Mouse (Mus musculus) liver, embryonic 11.5 days (tissue): ENCODE measurements around the gene Stpg3. TPM values are rescaled to one million over a fixed set of nuclear protein-coding genes. Genes with fewer than 3 reads are reported as not detected.
"Not testable (repeated sequence)": the region's sequence is repeated elsewhere in the genome, so short reads cannot be mapped to it uniquely, and the experiment has no call there.

Experiments used
- ATAC-seq: fragments of 200-750 bp; cut with Nextera tagmentation; replicated peaks from 2 replicates; pipeline ENCODE4 v1.8.0; 2017; ENCODE audit warnings: moderate number of reproducible peaks, mild to moderate bottlenecking, moderate TSS enrichment, moderate library complexity; ENCODE audit not compliant: low FRiP score
- DNase-seq: peaks from one replicate; pipeline ENCODE4 v3.0.0-alpha.2; 2017; ENCODE audit warnings: low spot score
- H3K27ac ChIP-seq: fragments of 300-500 bp; sonication (generic); 2 replicates; pipeline ENCODE4 v1.5.1; 2014; ENCODE audit warnings: mild to moderate bottlenecking, low read depth, low read length, control low read depth
- H3K27me3 ChIP-seq: fragments of 300-500 bp; sonication (generic); replicated peaks from 2 replicates; pipeline ENCODE4 v1.6.1; 2014; ENCODE audit warnings: low read length, mixed read lengths; ENCODE audit not compliant: control insufficient read depth, insufficient read depth
- H3K36me3 ChIP-seq: fragments of 300-500 bp; sonication (generic); 2 replicates; pipeline ENCODE4 v1.6.1; 2014; ENCODE audit warnings: mild to moderate bottlenecking, low read length, moderate library complexity, mixed read lengths; ENCODE audit not compliant: control insufficient read depth, insufficient read depth
- H3K4me1 ChIP-seq: fragments of 300-500 bp; sonication (generic); replicated peaks from 2 replicates; pipeline ENCODE4 v1.6.1; 2014; ENCODE audit warnings: low read length, mixed read lengths; ENCODE audit not compliant: control insufficient read depth, insufficient read depth
- H3K4me2 ChIP-seq: fragments of 300-500 bp; sonication (generic); 2 replicates; pipeline ENCODE4 v1.6.1; 2014; ENCODE audit warnings: mild to moderate bottlenecking, control low read depth, moderate library complexity
- H3K4me3 ChIP-seq: fragments of 300-500 bp; sonication (generic); 2 replicates; pipeline ENCODE4 v1.5.1; 2014; ENCODE audit warnings: low read depth, low read length, control low read depth
- H3K9ac ChIP-seq: fragments of 300-500 bp; sonication (generic); 2 replicates; pipeline ENCODE4 v1.6.1; 2014; ENCODE audit warnings: low read depth, low read length, control low read depth
- H3K9me3 ChIP-seq: fragments of 300-500 bp; sonication (generic); 2 replicates; pipeline ENCODE4 v1.6.1; 2016; ENCODE audit warnings: low read length, inconsistent platforms, mixed read lengths; ENCODE audit not compliant: control insufficient read depth
- WGBS: fragments of 180-500 bp; shearing (Covaris S2); extraction: QIAGEN DNeasy Blood & Tissue Kit; methylation state at CpG from one replicate; pipeline ENCODE4 v1.1.7; 2014; 5-methylcytosine and 5-hydroxymethylcytosine counted together
- polyA plus RNA-seq: library from polyadenylated mRNA; unstranded; fragments of >200 nt; fragmentation: Nextera tagmentation; extraction: Ambion mirVana; gene quantifications from 2 replicates; pipeline ENCODE4 v1.2.1, GENCODE M21; 2014

Stpg3 gene
- polyA plus RNA-seq, result 0.29 TPM in 1 of 2 replicates, not detected in the other

DNA sequence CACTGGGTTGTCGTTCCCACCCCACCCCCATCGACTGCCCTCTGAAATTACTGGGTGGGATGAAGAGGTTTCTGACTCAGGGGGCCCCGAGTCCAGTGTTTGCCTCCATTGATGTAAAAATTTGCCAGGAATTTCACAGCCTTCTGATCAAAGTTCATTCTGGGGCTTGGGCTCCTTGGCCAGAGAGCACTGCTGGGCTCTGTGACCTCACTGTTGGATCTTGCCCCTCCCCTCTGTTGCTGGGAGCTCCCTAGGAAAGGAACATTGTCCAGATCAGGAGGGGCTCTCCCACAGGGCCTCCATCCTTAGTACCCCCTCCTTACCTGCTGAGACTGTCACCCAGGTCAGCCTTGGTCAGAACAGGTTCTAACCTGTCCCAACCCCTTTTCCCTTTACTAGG, at the start of gene Stpg3:
Gene Stpg3, minus strand, starts transcription at position 194 of the 400 bp plus-strand sequence.
- ATAC-seq, result no peak
- 76% methylated on average over 3 of the region's 3 CpGs for WGBS

DNA sequence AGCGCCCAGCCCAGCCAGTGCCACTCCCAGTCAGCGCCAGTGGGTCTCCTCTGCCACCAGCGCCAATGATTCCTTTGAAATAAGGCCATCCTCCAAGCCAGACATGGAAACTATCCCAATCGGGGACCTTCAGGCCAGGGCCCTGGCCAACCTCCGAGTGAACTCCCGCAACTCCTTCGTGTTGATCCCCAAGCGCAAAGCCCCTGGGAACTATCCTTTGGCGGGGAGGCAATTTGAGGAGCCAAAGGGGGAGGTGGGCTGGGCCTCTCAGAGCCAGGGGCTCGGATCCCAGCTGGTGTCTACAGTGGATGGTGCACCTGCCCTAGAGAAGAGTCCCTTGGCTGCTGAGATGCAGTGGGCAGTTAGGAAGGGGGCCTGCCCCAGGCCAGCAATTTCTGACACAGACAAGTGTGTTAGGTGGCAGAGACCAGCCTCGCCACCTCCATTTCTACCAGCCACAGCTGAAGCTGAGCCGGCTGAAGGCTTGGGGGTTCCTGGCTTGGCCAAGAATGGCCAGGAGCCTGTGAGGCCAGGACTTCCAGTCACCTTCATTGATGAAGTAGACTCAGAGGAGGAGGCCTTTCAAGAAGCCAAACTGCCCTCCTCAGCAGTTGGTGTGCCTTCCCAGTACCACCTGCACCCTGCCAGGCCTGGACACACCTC, 49.3 kb upstream of the Stpg3 start:
- Histone ChIP-seq H3K4me3 (peak overlapping the region; percentile 75), H3K27ac (no peak overlapping the region), H3K4me2 (peak overlapping the region; percentile 69), H3K27me3 (peaks cover 3% of the 10 kb centered on the region; the same call in 1 of the 2 replicates), H3K9ac (peak overlapping the region; percentile 63), H3K4me1 (peaks cover 32% of the 10 kb centered on the region), H3K36me3 (no peaks in the 10 kb centered on the region), H3K9me3 (no peaks in the 10 kb centered on the region)
- no peak for DNase-seq
- 30% methylated on average over 12 of the region's 12 CpGs for WGBS
- no peak for ATAC-seq

More for the DNA sequence above, at the start of gene Stpg3:
- DNase-seq, result no peak
- H3K9me3 ChIP-seq, result no peaks in the 10 kb centered on the region
- H3K9ac ChIP-seq, result no peak within 1 kb of the TSS
- H3K4me3 ChIP-seq, result no peak within 1 kb of the TSS
- 0 out of 2 replicates have a peak, but pooled peaks cover 2% of the 10 kb centered on the region for H3K36me3 ChIP-seq
- H3K27me3 ChIP-seq, result no peaks in the 10 kb centered on the region
- H3K27ac ChIP-seq, result no peak within 1 kb of the TSS
- no peak within 1 kb of the TSS for H3K4me2 ChIP-seq
- peaks cover 13% of the 10 kb centered on the region for H3K4me1 ChIP-seq

DNA sequence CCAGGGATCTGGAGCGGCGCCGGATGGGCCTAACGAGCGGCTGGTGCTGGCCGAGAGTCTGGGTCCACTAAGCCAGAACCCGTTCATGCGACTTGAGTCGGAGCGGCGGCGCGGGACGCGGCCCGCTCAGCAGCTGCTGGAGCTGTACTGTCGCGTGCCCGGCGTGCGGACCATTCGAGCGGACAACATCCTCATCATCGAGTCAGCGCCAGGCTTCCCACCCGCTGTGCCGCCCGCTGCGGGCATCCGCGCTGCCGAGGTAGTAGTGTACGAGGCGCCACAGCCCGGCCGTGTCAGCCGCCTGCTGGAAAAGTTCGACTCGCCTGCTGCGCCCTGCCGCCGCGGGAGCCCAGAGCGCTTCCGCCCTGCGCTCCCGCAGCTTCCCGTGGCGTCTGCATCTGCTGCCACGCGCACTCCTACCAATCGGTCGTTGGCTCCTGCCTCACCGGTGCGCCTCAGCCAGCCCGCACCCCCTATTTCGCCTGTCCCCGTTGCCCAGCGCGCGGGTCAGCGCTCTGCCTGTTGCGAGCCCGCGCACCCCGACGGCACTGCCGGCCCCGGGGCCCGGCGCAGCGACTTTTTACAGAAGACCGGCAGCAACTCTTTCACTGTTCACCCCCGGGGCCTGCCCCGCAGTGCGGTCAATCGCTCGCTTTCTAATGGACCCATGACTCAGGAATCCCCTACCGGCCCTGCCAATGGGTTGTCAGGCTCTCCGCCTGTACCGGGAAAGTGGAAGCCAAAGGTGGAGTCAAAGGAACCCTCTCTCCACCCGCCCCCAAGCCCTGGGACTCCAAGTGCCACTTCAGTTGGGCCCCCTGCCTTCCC, 48.6 kb upstream of the Stpg3 start:
- H3K27ac ChIP-seq, result peak overlapping the region; percentile 39; the same call in 1 of the 2 replicates
- no peaks in the 10 kb centered on the region for H3K36me3 ChIP-seq
- ATAC-seq (peak; percentile 18; the same call in 1 of the 2 replicates), DNase-seq (no peak)
- under 1% methylated on average over 81 of the region's 82 CpGs for WGBS
- H3K9me3 ChIP-seq, result no peaks in the 10 kb centered on the region
- H3K4me1 ChIP-seq, result peaks cover 32% of the 10 kb centered on the region
- H3K4me3 ChIP-seq, result peak overlapping the region; percentile 75
- peak overlapping the region; percentile 69 for H3K4me2 ChIP-seq
- H3K9ac ChIP-seq, result peak overlapping the region; percentile 63
- H3K27me3 ChIP-seq, result peaks cover 3% of the 10 kb centered on the region; the same call in 1 of the 2 replicates

DNA sequence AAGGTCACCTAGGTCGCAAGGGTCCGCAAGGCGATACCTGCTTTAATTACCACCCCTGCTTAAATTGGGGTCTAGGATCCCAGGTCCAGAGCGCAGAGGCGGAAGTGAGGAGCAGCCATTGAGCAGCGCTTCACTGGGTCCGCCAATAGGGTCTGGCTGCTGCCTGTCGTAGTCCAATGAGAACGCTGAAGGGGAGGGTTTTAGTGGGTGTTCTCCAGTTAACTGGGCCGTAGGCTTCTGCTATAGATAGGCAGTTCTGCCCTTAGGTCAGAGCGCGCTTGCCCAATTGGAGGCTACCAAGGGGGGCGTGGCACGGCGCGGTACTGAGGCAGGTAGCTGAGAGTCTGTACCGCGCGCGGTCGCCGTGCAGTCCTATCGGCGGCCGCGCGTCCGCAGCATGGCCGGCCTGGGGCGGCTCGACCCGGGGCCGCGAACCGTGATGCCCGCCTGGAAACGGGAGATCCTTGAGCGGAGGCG, 47.9 kb upstream of the Stpg3 start, which contains the start of gene Tprn:
Gene Tprn, plus strand, starts transcription at position 328 of the 477 bp plus-strand sequence.
- Histone ChIP-seq H3K4me2 (peak within 1 kb of the TSS; percentile 69), H3K9me3 (no peaks in the 10 kb centered on the region), H3K9ac (peak within 1 kb of the TSS; percentile 71), H3K4me1 (peaks cover 28% of the 10 kb centered on the region), H3K36me3 (no peaks in the 10 kb centered on the region), H3K4me3 (peak within 1 kb of the TSS; percentile 75), H3K27ac (peak within 1 kb of the TSS; percentile 71), H3K27me3 (peaks cover 3% of the 10 kb centered on the region; the same call in 1 of the 2 replicates)
- under 1% methylated on average over 39 of the region's 39 CpGs for WGBS
- ATAC-seq (peak; percentile 97), DNase-seq (peak; percentile 89)

DNA sequence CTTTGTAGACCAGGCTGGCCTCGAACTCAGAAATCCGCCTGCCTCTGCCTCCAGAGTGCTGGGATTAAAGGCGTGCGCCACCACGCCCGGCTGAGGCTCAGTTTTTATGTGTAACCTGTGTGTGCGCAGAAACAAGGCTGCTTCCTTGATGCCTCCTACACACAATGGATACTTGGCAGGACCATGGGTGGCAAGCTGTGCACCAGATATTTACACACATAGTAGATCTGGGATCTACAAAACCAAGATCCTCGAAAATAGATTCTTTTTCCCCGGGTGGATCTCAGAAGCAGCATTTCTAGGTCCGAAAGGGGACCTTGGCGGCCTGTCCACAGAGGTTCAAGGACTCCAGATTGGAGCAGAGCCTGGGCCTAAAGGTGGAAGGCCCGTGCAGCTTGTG, 47.4 kb upstream of the Stpg3 start:
- H3K9ac ChIP-seq, result peak overlapping the region; percentile 71
- no peaks in the 10 kb centered on the region for H3K9me3 ChIP-seq
- H3K27me3 ChIP-seq, result peaks cover 3% of the 10 kb centered on the region; the same call in 1 of the 2 replicates
- WGBS, result 47% methylated on average over 12 of the region's 12 CpGs
- H3K36me3 ChIP-seq, result no peaks in the 10 kb centered on the region
- peak overlapping the region; percentile 75 for H3K4me3 ChIP-seq
- ATAC-seq (peak; percentile 17; the same call in 1 of the 2 replicates), DNase-seq (no peak)
- H3K4me1 ChIP-seq, result peaks cover 24% of the 10 kb centered on the region
- H3K27ac ChIP-seq, result peak overlapping the region; percentile 71
- peak overlapping the region; percentile 69 for H3K4me2 ChIP-seq

DNA sequence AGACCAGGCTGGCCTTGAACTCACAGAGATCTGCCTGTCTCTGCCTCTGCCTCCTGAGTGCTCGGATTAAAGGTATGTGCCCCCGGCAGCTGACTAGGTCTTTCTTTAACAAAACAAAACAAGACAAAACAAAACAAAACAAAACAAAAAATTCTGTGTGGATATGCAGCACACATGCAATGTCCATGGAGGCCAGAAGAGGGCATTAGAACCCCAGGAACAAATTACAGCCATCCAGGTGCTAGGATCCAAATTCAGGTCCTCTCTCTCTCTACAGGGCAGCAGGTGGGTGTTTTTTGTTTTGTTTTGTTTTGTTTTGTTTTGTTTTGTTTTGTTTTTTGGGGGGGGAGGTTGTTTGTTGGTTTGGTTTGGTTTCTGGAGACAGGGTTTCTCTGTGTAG, 44.5 kb upstream of the Stpg3 start:
- peak overlapping the region; percentile 16; the same call in 1 of the 2 replicates for H3K4me2 ChIP-seq
- H3K4me3 ChIP-seq, result no peak overlapping the region
- WGBS, result 55% methylated on average over 2 of the region's 2 CpGs
- H3K9ac ChIP-seq, result no peak overlapping the region
- DNase-seq (no peak), ATAC-seq (no peak)
- H3K4me1 ChIP-seq, result peaks cover 18% of the 10 kb centered on the region; the same call in 1 of the 2 replicates
- no peaks in the 10 kb centered on the region for H3K27me3 ChIP-seq
- H3K9me3 ChIP-seq, result no peaks in the 10 kb centered on the region
- H3K36me3 ChIP-seq, result no peaks in the 10 kb centered on the region
- no peak overlapping the region for H3K27ac ChIP-seq

DNA sequence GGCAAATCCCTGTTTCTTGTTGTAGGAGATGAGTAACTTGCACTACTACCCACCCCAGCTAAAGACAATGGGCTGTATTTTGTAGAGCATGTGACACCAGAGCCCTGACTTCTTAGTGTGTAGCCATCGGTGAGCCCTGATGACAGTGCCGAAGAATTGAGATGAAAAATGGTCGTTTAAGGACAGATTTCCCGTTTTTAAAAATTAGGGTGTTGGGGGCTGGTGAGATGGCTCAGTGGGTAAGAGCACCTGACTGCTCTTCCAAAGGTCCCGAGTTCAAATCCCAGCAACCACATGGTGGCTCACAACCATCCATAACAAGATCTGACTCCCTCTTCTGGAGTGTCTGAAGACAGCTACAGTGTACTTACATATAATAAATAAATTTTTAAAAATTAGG, 42.8 kb upstream of the Stpg3 start:
- not testable (repeated sequence) for H3K9me3 ChIP-seq, H3K27ac ChIP-seq, H3K4me2 ChIP-seq, DNase-seq, ATAC-seq, H3K36me3 ChIP-seq, H3K4me3 ChIP-seq, H3K27me3 ChIP-seq, H3K9ac ChIP-seq
- WGBS, result 81% methylated on average over 5 of the region's 5 CpGs
- H3K4me1 ChIP-seq, result peaks cover 12% of the 10 kb centered on the region; the same call in 1 of the 2 replicates

DNA sequence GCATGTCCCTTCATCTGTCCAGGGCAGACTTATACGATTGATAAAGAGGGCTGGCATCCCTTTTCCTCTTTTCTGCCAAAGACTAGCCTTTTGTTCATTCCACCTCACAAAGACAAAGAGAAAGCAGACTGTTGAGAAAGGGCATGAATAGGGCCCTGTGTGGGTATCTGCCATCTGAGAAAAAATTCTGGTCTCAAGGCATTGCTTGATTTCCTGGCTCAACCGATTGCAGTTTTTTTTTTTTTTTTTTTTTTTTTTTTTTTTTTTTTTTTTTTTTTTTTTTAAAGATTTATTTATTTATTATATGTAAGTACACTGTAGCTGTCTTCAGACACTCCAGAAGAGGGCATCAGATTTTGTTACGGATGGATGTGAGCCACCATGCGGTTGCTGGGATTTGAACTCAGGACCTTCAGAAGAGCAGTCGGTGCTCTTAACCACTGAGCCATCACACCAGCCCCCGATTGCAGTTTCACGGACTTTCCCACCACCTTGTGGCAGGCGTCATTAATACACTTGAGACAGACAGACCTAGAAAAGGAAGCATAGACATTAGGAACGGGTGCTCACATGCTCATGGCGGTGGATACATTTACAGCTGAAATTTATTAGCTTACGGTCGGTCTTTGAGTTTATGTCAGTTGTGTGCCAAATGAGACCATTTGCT, 42.1 kb upstream of the Stpg3 start:
- Histone ChIP-seq H3K4me3 (peak overlapping the region; percentile 92), H3K9ac (peak overlapping the region; percentile 87), H3K4me1 (peaks cover 12% of the 10 kb centered on the region; the same call in 1 of the 2 replicates), H3K4me2 (peak overlapping the region; percentile 98)
- not testable (repeated sequence) for H3K9me3 ChIP-seq, DNase-seq, H3K36me3 ChIP-seq, H3K27me3 ChIP-seq, H3K27ac ChIP-seq, ATAC-seq
- 45% methylated on average over 11 of the region's 12 CpGs for WGBS
